Mouse (Mus musculus): ENCODE results near the gene Dpt.

- no peak for TF ChIP-seq CTCF (IDR thresholded peaks at IDR 0.05; ENCODE audit: extremely low read depth, insufficient read depth, low read length)
- TF ChIP-seq POLR2A (IDR thresholded peaks at IDR 0.05; ENCODE audit: extremely low read depth, insufficient read depth, low read length): no peak
Observed at GRCm38 (mm10) chr1:164804277-164804676, 7.8 kb downstream of the Dpt start.

Measured in cortical plate, adult 2 months (tissue).